Mouse (Mus musculus): ENCODE measurements at regions not wholly inside any gene's neighbourhood (a gene's known extent, or its start where the extent isn't known, plus 50 kb on each side); places are given as distances from the start of the nearest gene placed in this dataset.

GRCm38 (mm10) chr11:21478191-21478590 is 93.8 kb upstream of the Wdpcp start:
- no peak for DNase-seq

- no peak for DNase-seq
These were observed 99.7 kb upstream of the Ugp2 start for GRCm38 (mm10) chr11:21470711-21471110.

DNA sequence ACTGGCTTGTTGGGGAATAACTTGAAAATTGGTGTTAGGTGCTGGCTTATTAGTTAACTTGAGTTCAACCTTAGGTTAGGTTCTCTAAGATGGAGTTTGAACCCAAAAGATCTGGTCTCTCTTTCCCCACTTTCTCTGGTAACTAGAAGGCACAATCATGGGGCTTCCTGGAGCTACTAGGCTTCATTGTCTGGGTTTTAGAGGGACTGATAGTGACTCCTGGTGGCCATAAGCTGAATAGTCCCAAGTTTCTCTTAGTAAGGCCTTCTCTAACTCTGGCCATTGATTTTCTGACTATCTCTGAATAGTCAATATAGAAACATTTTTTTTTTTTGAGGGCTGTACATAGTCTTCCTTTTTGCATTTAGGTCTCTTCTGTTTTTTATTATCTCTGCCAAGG is 97.5 kb upstream of the Ugp2 start:
- DNase-seq: peak; percentile 61

- DNase-seq: no peak
These were observed 89.0 kb upstream of the Ugp2 start for GRCm38 (mm10) chr11:21460011-21460410.

DNA sequence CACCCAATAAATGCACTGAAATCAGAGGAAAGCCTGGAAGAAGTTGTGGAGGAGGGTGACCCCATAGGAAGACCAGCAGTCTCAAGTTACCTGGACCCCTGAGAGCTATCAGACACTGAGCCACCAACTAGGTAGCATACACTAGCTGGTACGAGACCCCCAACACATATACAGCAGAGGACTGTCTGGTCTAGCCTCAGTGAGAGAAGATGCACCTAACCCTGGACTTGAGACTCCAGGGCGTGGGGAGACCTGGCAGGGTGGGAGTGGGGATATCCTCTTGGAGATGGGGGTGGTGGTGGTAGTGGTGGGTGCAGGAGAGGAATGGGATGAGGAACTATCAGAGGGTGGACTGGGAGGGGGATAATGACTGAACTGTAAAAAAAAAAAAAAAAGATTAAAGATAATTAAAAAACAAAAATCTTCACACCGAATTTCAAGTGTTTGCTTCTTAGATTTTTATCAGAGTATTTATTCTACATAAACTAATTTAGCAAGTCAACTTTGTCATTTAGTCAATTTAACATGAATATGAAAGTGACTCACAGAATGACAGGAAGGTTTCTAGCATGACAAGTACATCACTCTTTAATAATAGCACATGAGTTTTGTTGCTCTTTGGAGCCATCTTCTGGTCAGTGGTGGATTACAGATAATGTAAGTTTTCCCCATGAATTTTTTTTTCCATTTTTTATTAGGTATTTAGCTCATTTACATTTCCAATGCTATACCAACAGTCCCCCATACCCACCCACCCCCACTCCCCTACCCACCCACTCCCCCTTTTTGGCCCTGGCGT is 82.5 kb upstream of the Ugp2 start:
- DNase-seq: peak; percentile 65

- peak; percentile 37 for DNase-seq
These were observed 62.7 kb upstream of the Ugp2 start for GRCm38 (mm10) chr11:21433726-21434125.

DNA sequence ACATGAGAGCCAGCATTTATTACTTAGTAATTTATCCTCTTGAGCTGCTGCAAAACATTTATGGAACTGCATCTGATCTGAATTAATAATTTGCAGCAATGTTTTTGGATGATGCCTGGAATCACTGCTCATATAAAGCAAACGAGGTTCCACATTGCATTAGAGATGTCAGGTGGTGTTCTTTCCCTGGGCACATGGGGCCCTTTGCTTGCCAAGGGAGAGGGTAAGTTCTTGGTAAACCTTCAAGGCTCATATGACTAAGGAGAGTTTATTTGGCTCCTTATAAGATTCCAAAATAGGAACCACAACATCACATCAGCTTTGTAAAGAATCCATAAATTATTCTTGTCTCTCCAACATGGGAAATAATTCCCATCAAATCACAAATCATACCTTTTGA is 59.0 kb upstream of the Ugp2 start:
- peak; percentile 28 for DNase-seq

DNA sequence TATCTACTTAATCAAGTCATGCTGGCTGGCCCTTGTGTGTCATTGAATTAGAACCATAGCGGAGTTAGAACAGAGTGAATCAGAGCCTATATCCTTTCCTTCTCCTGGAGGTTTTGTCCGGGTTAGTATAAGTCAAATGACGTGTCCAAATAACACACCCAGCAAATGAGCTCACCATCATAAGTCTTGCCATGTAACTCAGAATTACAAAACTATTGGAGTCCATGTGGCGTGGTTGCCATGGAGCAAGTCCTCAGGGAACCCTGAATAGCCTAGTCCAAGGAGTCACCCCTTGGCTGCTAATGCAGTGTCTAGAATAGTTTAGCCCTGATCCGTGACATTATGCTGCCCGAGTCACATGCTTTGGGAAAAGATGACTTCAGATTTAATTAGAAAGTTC is 57.7 kb upstream of the Ugp2 start:
- DNase-seq: peak; percentile 75

GRCm38 (mm10) chr11:21428013-21428317 is 57.0 kb upstream of the Ugp2 start:
- DNase-seq: no peak

- DNase-seq: peak; percentile 83
These were observed 56.5 kb upstream of the Ugp2 start for GRCm38 (mm10) chr11:21427291-21428012.

DNA sequence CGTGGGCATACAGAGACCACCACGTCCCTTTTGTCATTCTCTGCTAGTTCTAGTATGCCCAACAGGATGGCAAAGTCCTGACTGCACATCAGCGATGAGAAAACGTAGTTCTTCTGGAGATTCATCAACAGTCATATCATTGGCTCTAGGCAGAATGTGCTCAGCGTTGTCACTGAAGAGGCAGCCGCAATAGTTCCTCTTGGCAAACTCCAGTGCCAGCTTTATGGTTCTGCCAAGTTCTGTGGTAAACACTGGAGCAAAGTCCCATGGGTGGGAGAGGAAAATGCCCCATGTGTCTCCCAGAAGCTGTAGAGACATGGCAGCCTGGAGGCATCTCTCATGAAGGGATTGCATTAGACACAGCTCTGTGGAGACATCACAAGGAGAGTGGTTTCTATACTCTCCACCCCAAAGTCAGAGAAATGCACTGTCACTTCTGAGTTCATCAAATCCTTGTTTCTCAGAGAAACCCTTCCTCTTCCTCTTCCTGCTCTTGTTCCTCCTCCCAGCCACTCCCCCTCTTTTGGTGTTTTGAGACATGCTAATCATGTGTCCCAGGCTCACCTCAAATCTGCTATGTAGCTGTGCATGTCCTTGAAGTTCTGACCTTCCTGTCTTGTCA is 54.6 kb upstream of the Ugp2 start:
- peak; percentile 26 for DNase-seq

GRCm38 (mm10) chr11:21424345-21424744 is 53.3 kb upstream of the Ugp2 start:
- no peak for DNase-seq

DNA sequence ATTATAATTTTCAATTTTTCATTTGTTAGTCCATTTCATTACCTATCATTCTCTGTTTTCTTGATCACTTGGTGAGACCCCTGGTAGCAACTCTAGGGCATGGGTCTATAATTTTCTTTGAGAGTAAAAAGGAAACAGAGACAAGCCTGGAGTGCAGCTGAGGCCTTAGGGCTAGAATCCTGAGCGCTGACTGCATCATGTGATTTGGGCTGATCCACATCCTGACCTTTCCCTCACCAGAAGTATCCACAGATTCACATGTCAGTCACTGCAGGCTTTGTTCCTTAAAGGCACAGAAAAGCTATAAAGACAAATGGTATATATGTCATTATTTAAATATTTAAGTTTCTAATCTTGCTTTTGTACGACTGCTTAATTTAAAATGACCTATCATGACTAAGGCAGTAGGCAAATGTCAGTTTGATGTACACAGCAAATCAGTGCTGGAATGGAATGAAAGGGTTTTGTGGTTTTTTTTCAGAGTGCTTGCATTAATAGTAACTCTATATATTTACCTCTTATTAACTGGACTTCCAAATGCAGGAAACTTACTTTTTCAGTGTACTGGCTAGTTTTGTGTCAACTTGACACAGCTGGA is 51.4 kb upstream of the Ugp2 start:
- no peak for DNase-seq

Measured in kidney, adult 9 months (tissue).